Comparison of ENCODE assay signal across 8 mouse cellular contexts in genomic region chr8:106603933-106604332, GRCm38 (mm10). TPM values are rescaled to one million over a fixed set of nuclear protein-coding genes. Genes with fewer than 3 reads are reported as not detected.
A peak's percentile ranks its signal among the peaks of the same experiment; 100 is the strongest.
DNase-seq lines count a peak whose midpoint lies in the region; ATAC-seq and TF ChIP-seq lines count a peak whose summit lies in the region.

No protein-coding gene starts in this region.

- H3K4me2 ChIP-seq in neural tube, embryonic 11.5 days (ENCODE audit: low read depth), result peak overlapping the region; percentile 79

- H3K27me3 ChIP-seq in neural tube, embryonic 11.5 days (ENCODE audit: control insufficient read depth, insufficient read depth, low read length), result peaks cover 41% of the 10 kb centered on the region
- peaks cover 90% of the 10 kb centered on the region for H3K27me3 ChIP-seq in limb, embryonic 10.5 days (ENCODE audit: low read depth, poor library complexity, severe bottlenecking)
- no peaks in the 10 kb centered on the region for H3K27me3 ChIP-seq in small intestine, adult 2 months (ENCODE audit: control insufficient read depth, insufficient read depth, low read length)

- peak; percentile 22 to 25 for DNase-seq in cerebellum, postnatal 10 days
- DNase-seq in cerebellum, adult 8-10 months, result no peak
- DNase-seq in neural tube, embryonic 11.5 days (ENCODE audit: low spot score), result no peak
- no peak for DNase-seq in neural tube, embryonic 10.5 days (ENCODE audit: extremely low spot score, low spot score)
- peak; percentile 51 for DNase-seq in limb, embryonic 10.5 days (ENCODE audit: low spot score)
- DNase-seq in adrenal gland, postnatal 4 days (ENCODE audit: low spot score in 2 of 2), result no peak
- DNase-seq in cerebellum, adult 11 months, result no peak

- H3K4me1 ChIP-seq in neural tube, embryonic 11.5 days (ENCODE audit: control insufficient read depth, insufficient read depth, low read length), result peaks cover 12% of the 10 kb centered on the region
- H3K4me1 ChIP-seq in limb, embryonic 10.5 days, result peaks cover 16% of the 10 kb centered on the region
- peaks cover 13% of the 10 kb centered on the region for H3K4me1 ChIP-seq in small intestine, adult 2 months (ENCODE audit: control insufficient read depth, insufficient read depth, insufficient read length, low read length)

- no peaks in the 10 kb centered on the region for H3K36me3 ChIP-seq in neural tube, embryonic 11.5 days (ENCODE audit: control insufficient read depth, insufficient read depth, low read length)
- H3K36me3 ChIP-seq in limb, embryonic 10.5 days, result no peaks in the 10 kb centered on the region
- peaks cover 9% of the 10 kb centered on the region for H3K36me3 ChIP-seq in small intestine, adult 2 months (ENCODE audit: control insufficient read depth, insufficient read depth, low read length)

- under 1% methylated on average over 19 of the region's 19 CpGs for WGBS in neural tube, embryonic 11.5 days
- WGBS in limb, embryonic 10.5 days, result under 1% methylated on average over 19 of the region's 19 CpGs
- WGBS in small intestine, adult 2 months, result 1% methylated on average over 19 of the region's 19 CpGs

- H3K27ac ChIP-seq in neural tube, embryonic 11.5 days (ENCODE audit: low read depth, low read length), result no peak overlapping the region
- no peak overlapping the region for H3K27ac ChIP-seq in limb, embryonic 10.5 days
- H3K27ac ChIP-seq in small intestine, adult 2 months (ENCODE audit: insufficient read depth, low read depth, low read length), result peak overlapping the region; percentile 93

- no peak for TF ChIP-seq POLR2A in small intestine, adult 2 months (IDR thresholded peaks at IDR 0.05; ENCODE audit: low read depth, low read length)

- TF ChIP-seq CTCF in small intestine, adult 2 months (IDR thresholded peaks at IDR 0.05; ENCODE audit: extremely low read depth, insufficient read length, insufficient replicate concordance, low read depth, low read length), result no peak

- H3K9ac ChIP-seq in neural tube, embryonic 11.5 days (ENCODE audit: low read length), result no peak overlapping the region

- no peaks in the 10 kb centered on the region for H3K9me3 ChIP-seq in neural tube, embryonic 11.5 days (ENCODE audit: control insufficient read depth, low read length)
- H3K9me3 ChIP-seq in limb, embryonic 10.5 days (replicated peaks), result no peaks in the 10 kb centered on the region

- ATAC-seq in neural tube, embryonic 11.5 days (ENCODE audit: insufficient read depth, low FRiP score, low TSS enrichment), result no peak

- peak overlapping the region; percentile 43 for H3K4me3 ChIP-seq in neural tube, embryonic 11.5 days (ENCODE audit: low read depth, low read length)
- peak overlapping the region; percentile 55 for H3K4me3 ChIP-seq in limb, embryonic 10.5 days
- H3K4me3 ChIP-seq in small intestine, adult 2 months (ENCODE audit: low read depth, low read length), result peak overlapping the region; percentile 98

RNA-seq across cellular contexts. Expression of gene Cdh1, which starts 0.8 kb away (rescaled TPM):
- 5.6 and 5.7 TPM in 2 replicates for polyA plus RNA-seq in neural tube, embryonic 11.5 days (2014; fragmentation: Nextera tagmentation; extraction: Ambion mirVana)
- 15.4 and 16.4 TPM in 2 replicates for polyA plus RNA-seq in limb, embryonic 10.5 days (2016; fragmentation: Nextera tagmentation; extraction: Ambion mirVana)
- 88.3 and 234 TPM in 2 replicates for polyA plus RNA-seq in small intestine, adult 2 months (2012; rRNA removed)
- 10 to 100 TPM in 1 of 2 experiments, 1 to 10 TPM in 1; 7.7 to 26.7 TPM for total RNA-seq in adrenal gland, postnatal 4 days (2021)

RNA-seq across cellular contexts. Expression of gene Gm10073, which starts 30.7 kb away (rescaled TPM):
- polyA plus RNA-seq in neural tube, embryonic 11.5 days (2014; fragmentation: Nextera tagmentation; extraction: Ambion mirVana), result 4.8 and 7.6 TPM in 2 replicates
- 7.9 and 8.0 TPM in 2 replicates for polyA plus RNA-seq in limb, embryonic 10.5 days (2016; fragmentation: Nextera tagmentation; extraction: Ambion mirVana)
- 78.0 and 81.0 TPM in 2 replicates for polyA plus RNA-seq in small intestine, adult 2 months (2012; rRNA removed)
- 100 to 1,000 TPM; 142 to 154 TPM for total RNA-seq in adrenal gland, postnatal 4 days (2021)

Comparison
In these comparisons a context has a peak if more than half of its experiments do, and no peak if none do; other contexts are left out.
1. DNase-seq: peak in cerebellum, postnatal 10 days (2 of 2) and limb, embryonic 10.5 days (single experiment); none in cerebellum, adult 8-10 months (single experiment), neural tube, embryonic 11.5 days (single experiment), neural tube, embryonic 10.5 days (single experiment), adrenal gland, postnatal 4 days (0 of 2) and cerebellum, adult 11 months (single experiment).
2. H3K4me3 ChIP-seq: peak in every context shown above with its lines; median percentile 98 in small intestine, adult 2 months; 55 in limb, embryonic 10.5 days; 43 in neural tube, embryonic 11.5 days.